15 mouse cellular contexts compared by ENCODE assay signal in the genomic region with DNA sequence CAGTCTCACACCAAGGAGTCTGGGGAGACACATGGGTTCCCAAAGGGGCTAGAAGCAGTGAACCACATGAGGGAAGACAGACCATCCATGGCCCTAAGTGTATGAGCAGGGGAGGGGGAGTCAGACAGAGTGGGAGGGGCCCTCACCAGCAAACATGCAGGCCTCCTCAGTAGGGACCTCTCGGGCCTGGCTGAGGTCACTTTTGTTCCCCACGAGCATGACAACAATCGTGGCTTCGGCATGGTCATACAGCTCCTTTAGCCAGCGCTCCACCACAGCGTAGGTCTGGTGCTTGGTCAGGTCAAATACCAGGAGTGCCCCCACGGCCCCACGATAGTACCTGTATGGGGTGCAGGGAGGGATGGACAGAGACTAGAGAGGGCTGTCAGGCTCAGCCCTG. TPM values are rescaled to one million over a fixed set of nuclear protein-coding genes. Genes with fewer than 3 reads are reported as not detected.
"Had no signal": no experiment of that assay in that cellular context is flagged by ENCODE, and none has a peak within 500 bp of the region (broad histone marks: within the 10 kb centered on the region; RNA-seq: fewer than 3 reads in every experiment).

No protein-coding gene starts in this region.

- H3K27me3 ChIP-seq: liver, embryonic 15.5 days; megakaryocyte, embryonic 14.5 days; neural tube, embryonic 13.5 days had no signal

- ATAC-seq: intestine, postnatal 0 days had no signal

- H3K9me3 ChIP-seq: liver, embryonic 15.5 days; megakaryocyte, embryonic 14.5 days; neural tube, embryonic 13.5 days had no signal

- H3K9ac ChIP-seq: liver, embryonic 15.5 days; neural tube, embryonic 13.5 days had no signal

- H3K27ac ChIP-seq: kidney, postnatal 0 days; layer of hippocampus, adult 2 months; liver, embryonic 15.5 days; macrophage had no signal

- H3K36me3 ChIP-seq: liver, embryonic 15.5 days had no signal

- H3K4me3 ChIP-seq: layer of hippocampus, adult 2 months; liver, embryonic 15.5 days; megakaryocyte, embryonic 14.5 days; neural tube, embryonic 13.5 days had no signal

- H3K4me2 ChIP-seq: liver, embryonic 11.5 days; liver, embryonic 15.5 days; neural tube, embryonic 13.5 days had no signal

- DNase-seq: kidney, adult 8-10 months; kidney, postnatal 4 days; lung, adult 2 months; lung, postnatal 10 days; midbrain, embryonic 14.5 days; right cerebral cortex, postnatal 25 days; thymus, postnatal 14 days had no signal

RNA-seq across cellular contexts. Expression of a gene that starts 4.9 kb away (rescaled TPM):
- polyA plus RNA-seq: liver, embryonic 15.5 days; macrophage; midbrain, embryonic 14.5 days; neural tube, embryonic 13.5 days had no signal
